28 mouse cellular contexts compared by ENCODE assay signal in the genomic region with DNA sequence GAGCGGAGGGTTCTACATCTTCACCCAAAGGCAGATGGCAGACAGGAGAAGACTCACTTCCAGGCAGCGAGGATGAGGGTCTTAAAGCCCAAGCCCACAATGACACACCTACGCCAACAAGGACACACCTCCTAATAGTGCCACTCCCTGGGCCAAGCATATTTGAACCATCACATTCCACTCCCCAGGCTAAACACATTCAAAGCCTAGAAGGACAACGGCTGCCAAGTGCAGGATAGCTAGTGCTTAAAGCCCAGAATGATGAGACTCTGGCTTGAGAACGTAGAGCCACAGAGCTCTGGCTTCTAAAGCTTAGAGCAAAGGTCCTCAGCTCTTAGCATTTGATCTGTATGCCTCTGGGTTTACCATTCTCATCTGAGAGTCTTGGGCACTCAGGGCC. TPM values are rescaled to one million over a fixed set of nuclear protein-coding genes. Genes with fewer than 3 reads are reported as not detected.
DNase-seq lines count a peak whose midpoint lies in the region; ATAC-seq lines count a peak whose summit lies in the region.
"Had no signal": no experiment of that assay in that cellular context is flagged by ENCODE, and none has a peak within 500 bp of the region (broad histone marks: within the 10 kb centered on the region; RNA-seq: fewer than 3 reads in every experiment).

No protein-coding gene starts in this region.

- H3K4me2 ChIP-seq in limb, embryonic 13.5 days (replicated peaks): no peak overlapping the region
- H3K4me2 ChIP-seq in lung, embryonic 16.5 days (ENCODE audit: low read depth, low read length): no peak overlapping the region
- H3K4me2 ChIP-seq: forebrain, embryonic 12.5 days; forebrain, embryonic 15.5 days; heart, embryonic 13.5 days; hindbrain, embryonic 14.5 days had no signal

- H3K27me3 ChIP-seq in limb, embryonic 13.5 days: no peaks in the 10 kb centered on the region
- H3K27me3 ChIP-seq in limb, embryonic 10.5 days (ENCODE audit: low read depth, poor library complexity, severe bottlenecking): no peaks in the 10 kb centered on the region
- no peaks in the 10 kb centered on the region for H3K27me3 ChIP-seq in lung, embryonic 16.5 days (ENCODE audit: control insufficient read depth, insufficient read depth, low read depth, low read length)
- H3K27me3 ChIP-seq: forebrain, embryonic 12.5 days; forebrain, embryonic 15.5 days; heart, embryonic 13.5 days; Patski had no signal

- H3K4me1 ChIP-seq in limb, embryonic 13.5 days: peaks cover 12% of the 10 kb centered on the region
- peaks cover 21% of the 10 kb centered on the region for H3K4me1 ChIP-seq in limb, embryonic 10.5 days
- peaks cover 30% of the 10 kb centered on the region for H3K4me1 ChIP-seq in lung, embryonic 16.5 days (replicated peaks; ENCODE audit: control insufficient read depth, insufficient read depth, low read length)
- H3K4me1 ChIP-seq: forebrain, embryonic 15.5 days had no signal

- ATAC-seq in limb, embryonic 13.5 days (ENCODE audit: low FRiP score, low read depth): no peak
- ATAC-seq in lung, embryonic 16.5 days (ENCODE audit: low read depth): no peak
- ATAC-seq: activated CD4-positive, CD25-positive, alpha-beta regulatory T cell, adult 4 months; forebrain, embryonic 15.5 days; hindbrain, postnatal 0 days; Patski had no signal

- no peaks in the 10 kb centered on the region for H3K9me3 ChIP-seq in limb, embryonic 13.5 days
- H3K9me3 ChIP-seq in limb, embryonic 10.5 days (replicated peaks): no peaks in the 10 kb centered on the region
- no peaks in the 10 kb centered on the region for H3K9me3 ChIP-seq in lung, embryonic 16.5 days (ENCODE audit: control insufficient read depth, low read length)
- H3K9me3 ChIP-seq: forebrain, embryonic 12.5 days; forebrain, embryonic 15.5 days; heart, embryonic 10.5 days; heart, embryonic 13.5 days had no signal

- no peak for DNase-seq in limb, embryonic 10.5 days (ENCODE audit: low spot score)
- DNase-seq in lung, postnatal 25 days (ENCODE audit: low spot score): no peak
- peak; percentile 41 for DNase-seq in R1 (ENCODE audit: low read depth, low spot score)
- peak; percentile 74 for DNase-seq in fat pad, adult 2 months (ENCODE audit: extremely low read depth, low read depth, low spot score)
- DNase-seq in gastrocnemius, postnatal 10 days: no peak
- DNase-seq: adrenal gland, adult 8-10 months; adrenal gland, postnatal 25 days; B cell, adult 2 months; cerebellum, adult 11-12 months; cerebellum, adult 8-10 months; cerebellum, postnatal 10 days; cerebellum, postnatal 36 days; embryo, embryonic 11 days; gastrocnemius, postnatal 36 days; heart, adult 2 months; heart, postnatal 14 days; heart, postnatal 4 days had no signal

- no peak overlapping the region for H3K4me3 ChIP-seq in limb, embryonic 13.5 days
- no peak overlapping the region for H3K4me3 ChIP-seq in limb, embryonic 10.5 days
- no peak overlapping the region for H3K4me3 ChIP-seq in lung, embryonic 16.5 days (ENCODE audit: low read length)
- H3K4me3 ChIP-seq: forebrain, embryonic 12.5 days; forebrain, embryonic 15.5 days; heart, adult 2 months; heart, embryonic 10.5 days; heart, embryonic 13.5 days had no signal

- H3K27ac ChIP-seq in limb, embryonic 13.5 days: peak overlapping the region; percentile 33; the same call in 1 of the 2 replicates
- no peak overlapping the region for H3K27ac ChIP-seq in limb, embryonic 10.5 days
- H3K27ac ChIP-seq in lung, embryonic 16.5 days (ENCODE audit: low read length): peak overlapping the region; percentile 88
- H3K27ac ChIP-seq: forebrain, embryonic 12.5 days; forebrain, embryonic 15.5 days; heart, adult 2 months; heart, embryonic 13.5 days; hindbrain, embryonic 14.5 days; hindbrain, postnatal 0 days had no signal

- WGBS in limb, embryonic 13.5 days: 81% methylated on average over 5 of the region's 5 CpGs
- WGBS in limb, embryonic 10.5 days: 93% methylated on average over 5 of the region's 5 CpGs
- 68% methylated on average over 5 of the region's 5 CpGs for WGBS in lung, embryonic 16.5 days

- H3K36me3 ChIP-seq in limb, embryonic 13.5 days: no peaks in the 10 kb centered on the region
- H3K36me3 ChIP-seq in limb, embryonic 10.5 days: no peaks in the 10 kb centered on the region
- H3K36me3 ChIP-seq in lung, embryonic 16.5 days (ENCODE audit: control insufficient read depth, insufficient read depth, low read length): no peaks in the 10 kb centered on the region
- H3K36me3 ChIP-seq: forebrain, embryonic 12.5 days; forebrain, embryonic 15.5 days; G1E; heart, embryonic 10.5 days; heart, embryonic 13.5 days had no signal

- H3K9ac ChIP-seq in limb, embryonic 13.5 days: no peak overlapping the region
- no peak overlapping the region for H3K9ac ChIP-seq in lung, embryonic 16.5 days (ENCODE audit: low read length)
- H3K9ac ChIP-seq: forebrain, embryonic 12.5 days; forebrain, embryonic 15.5 days; heart, embryonic 13.5 days; hindbrain, embryonic 14.5 days had no signal

RNA-seq across cellular contexts. Expression of a gene that starts 45.8 kb away (rescaled TPM):
- 10.7 and 11.7 TPM in 2 replicates for polyA plus RNA-seq in limb, embryonic 13.5 days (2015; fragmentation: Nextera tagmentation; extraction: Ambion mirVana)
- polyA plus RNA-seq in limb, embryonic 10.5 days (2016; fragmentation: Nextera tagmentation; extraction: Ambion mirVana): 5.3 and 5.8 TPM in 2 replicates
- 14.8 and 16.8 TPM in 2 replicates for polyA plus RNA-seq in lung, embryonic 16.5 days (2015; fragmentation: Nextera tagmentation; extraction: Ambion mirVana)
- total RNA-seq in gastrocnemius, postnatal 10 days (2021): 1 to 10 TPM; 3.5 to 5.2 TPM

Comparison
In these comparisons a context has a peak if more than half of its experiments do, and no peak if none do; other contexts are left out.
1. DNase-seq: peak in R1 (single experiment) and fat pad, adult 2 months (single experiment); none in limb, embryonic 10.5 days (single experiment), lung, postnatal 25 days (single experiment) and gastrocnemius, postnatal 10 days (single experiment).